Mouse (Mus musculus) heart, adult 2 months (tissue): ENCODE results near the gene Cyp2e1.

Source experiments
- CTCF ChIP-seq: fragments of 200-600 bp; IDR thresholded peaks from 2 replicates; pipeline ENCODE4 v1.8.1; 2022; ENCODE audit warnings: antibody characterized with exemption, mild to moderate bottlenecking, moderate library complexity
- POLR2A ChIP-seq: fragments of 200-500 bp; IDR thresholded peaks from 2 replicates; pipeline ENCODE4 v1.6.1; 2011; ENCODE audit warnings: mild to moderate bottlenecking, low read depth, low read length, control low read depth; ENCODE audit not compliant: insufficient read depth

GRCm38 (mm10) chr7:140805704-140806103, 42.2 kb downstream of the Cyp2e1 start:
- TF ChIP-seq CTCF, result peak; percentile 59
- TF ChIP-seq POLR2A, result no peak
